Mouse (Mus musculus) kidney, postnatal 25 days (tissue): ENCODE results near the gene Lmtk3.

Experiments
- DNase-seq, 2 experiments: peaks; one replicate each; pipeline ENCODE4 v3.0.0; 2021; ENCODE audit warnings: mixed read lengths in 2 of 2

Lmtk3 gene

GRCm38 (mm10) chr7:45784524-45785372, 1.2 kb downstream of the Lmtk3 start, which contains the start of gene Sult2b1:
Sult2b1 (minus strand) TSS chr7:45784669.
- peak; percentile 75 to 84 for DNase-seq

GRCm38 (mm10) chr7:45785388-45786135, 2.0 kb downstream of the Lmtk3 start:
- DNase-seq, result peak in 1 of 2 experiments; percentile 59

- DNase-seq, result peak in 1 of 2 experiments; percentile 53
These were observed 2.6 kb downstream of the Lmtk3 start for GRCm38 (mm10) chr7:45786136-45786578.

GRCm38 (mm10) chr7:45786661-45787413, 3.3 kb downstream of the Lmtk3 start:
- peak in 1 of 2 experiments; percentile 59 for DNase-seq

GRCm38 (mm10) chr7:45787642-45788041, 4.1 kb downstream of the Lmtk3 start:
- DNase-seq, result peak in 1 of 2 experiments; percentile 31

- peak; percentile 50 to 76 for DNase-seq
These were observed 7.2 kb downstream of the Lmtk3 start for GRCm38 (mm10) chr7:45790721-45791120.

GRCm38 (mm10) chr7:45791756-45792490, 8.4 kb downstream of the Lmtk3 start:
- DNase-seq, result no peak

GRCm38 (mm10) chr7:45793240-45793639, 9.7 kb downstream of the Lmtk3 start:
- no peak for DNase-seq

GRCm38 (mm10) chr7:45793969-45794585, 10.5 kb downstream of the Lmtk3 start:
- DNase-seq, result no peak

GRCm38 (mm10) chr7:45794971-45795370, 11.4 kb downstream of the Lmtk3 start:
- no peak for DNase-seq

- DNase-seq, result no peak
These were observed 13.4 kb downstream of the Lmtk3 start for GRCm38 (mm10) chr7:45796950-45797349.

GRCm38 (mm10) chr7:45797661-45798510, 14.3 kb downstream of the Lmtk3 start:
- DNase-seq, result peak; percentile 39 to 70

GRCm38 (mm10) chr7:45798511-45798836, 14.9 kb downstream of the Lmtk3 start:
- DNase-seq, result peak; percentile 74 to 81

GRCm38 (mm10) chr7:45798931-45799330, 15.4 kb downstream of the Lmtk3 start:
- no peak for DNase-seq

GRCm38 (mm10) chr7:45800001-45800400, 16.5 kb downstream of the Lmtk3 start:
- DNase-seq, result no peak

GRCm38 (mm10) chr7:45800546-45801204, 17.1 kb downstream of the Lmtk3 start:
- peak; percentile 51 to 81 for DNase-seq

- DNase-seq, result peak; percentile 92 to 98
These were observed 17.8 kb downstream of the Lmtk3 start for GRCm38 (mm10) chr7:45801348-45801747.

GRCm38 (mm10) chr7:45802551-45802950, 19.0 kb downstream of the Lmtk3 start:
- no peak for DNase-seq

GRCm38 (mm10) chr7:45805941-45806340, 22.4 kb downstream of the Lmtk3 start:
- DNase-seq, result no peak

GRCm38 (mm10) chr7:45808471-45808870, 24.9 kb downstream of the Lmtk3 start:
- no peak for DNase-seq
